Comparison of ENCODE assay signal across 24 mouse cellular contexts in genomic region chr16:92577381-92577780, GRCm38 (mm10).
"Had no signal": no experiment of that assay in that cellular context is flagged by ENCODE, and none has a peak within 500 bp of the region (broad histone marks: within the 10 kb centered on the region; RNA-seq: fewer than 3 reads in every experiment).

No protein-coding gene starts in this region.

- H3K27me3 ChIP-seq: hindbrain, embryonic 12.5 days; liver, embryonic 13.5 days; liver, embryonic 15.5 days had no signal

- H3K27ac ChIP-seq: heart, embryonic 10.5 days; hindbrain, embryonic 10.5 days; hindbrain, embryonic 12.5 days; hindbrain, embryonic 14.5 days; layer of hippocampus, adult 2 months; left cerebral cortex, adult 2 months; limb, embryonic 10.5 days; limb, embryonic 12.5 days; liver, embryonic 13.5 days; liver, embryonic 15.5 days had no signal

- H3K9me3 ChIP-seq: heart, embryonic 10.5 days; hindbrain, embryonic 10.5 days; hindbrain, embryonic 12.5 days; limb, embryonic 10.5 days; limb, embryonic 12.5 days; liver, embryonic 13.5 days; liver, embryonic 15.5 days had no signal

- DNase-seq: gastrocnemius, postnatal 14 days; heart, adult 18-20 months; heart, postnatal 4 days; kidney, adult 18-20 months; kidney, adult 8-10 months; kidney, postnatal 10 days; kidney, postnatal 25 days; kidney, postnatal 4 days; liver; liver, embryonic 13.5 days had no signal

- H3K36me3 ChIP-seq: heart, embryonic 10.5 days; heart, embryonic 12.5 days; hindbrain, embryonic 10.5 days; hindbrain, embryonic 12.5 days; limb, embryonic 10.5 days; limb, embryonic 12.5 days; liver, embryonic 13.5 days; liver, embryonic 15.5 days had no signal

- ATAC-seq: hindbrain, embryonic 16.5 days; inflammation-experienced regulatory T-cells, adult 6 months; intestine, postnatal 0 days had no signal

- H3K4me3 ChIP-seq: heart, embryonic 10.5 days; heart, embryonic 12.5 days; hindbrain, embryonic 10.5 days; hindbrain, embryonic 12.5 days; layer of hippocampus, adult 2 months; left cerebral cortex, adult 2 months; limb, embryonic 10.5 days; limb, embryonic 12.5 days; liver, embryonic 13.5 days; liver, embryonic 15.5 days had no signal

- H3K4me2 ChIP-seq: heart, embryonic 12.5 days; hindbrain, embryonic 12.5 days; hindbrain, embryonic 14.5 days; limb, embryonic 12.5 days; liver, embryonic 11.5 days; liver, embryonic 13.5 days; liver, embryonic 15.5 days had no signal

- H3K9ac ChIP-seq: heart, embryonic 12.5 days; hindbrain, embryonic 12.5 days; hindbrain, embryonic 14.5 days; limb, embryonic 12.5 days; liver, embryonic 13.5 days; liver, embryonic 15.5 days had no signal

- H3K4me1 ChIP-seq: liver, embryonic 13.5 days; liver, embryonic 15.5 days had no signal
